Comparison of ENCODE assay signal across 8 mouse cellular contexts in the genomic region with DNA sequence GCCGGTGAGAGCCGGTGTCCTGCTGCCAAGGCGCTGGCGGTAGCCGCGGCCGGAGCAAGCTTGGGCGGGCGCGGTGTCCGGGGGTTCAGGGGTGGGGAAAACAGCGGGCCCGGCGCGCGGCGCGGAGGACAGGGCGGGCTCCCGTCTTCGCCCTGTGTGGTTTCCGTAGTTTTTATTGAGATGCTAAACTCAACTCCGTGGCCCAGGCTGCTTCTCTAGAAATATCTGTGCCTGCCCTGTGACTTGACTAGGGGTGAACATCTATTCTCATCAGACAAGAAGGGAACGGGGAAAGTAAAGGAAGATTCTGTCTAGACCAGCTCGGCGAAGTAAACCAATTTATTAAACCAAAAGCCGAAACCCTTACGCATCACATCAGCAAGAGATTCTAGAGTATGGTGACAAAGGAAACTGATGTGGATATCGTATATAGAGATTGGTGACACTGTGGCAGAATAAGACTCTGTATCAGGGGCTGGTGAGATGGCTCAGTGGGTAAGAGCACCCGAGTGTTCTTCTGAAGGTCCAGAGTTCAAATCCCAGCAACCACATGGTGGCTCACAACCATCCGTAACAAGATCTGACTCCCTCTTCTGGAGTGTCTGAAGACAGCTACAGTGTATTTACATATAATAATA. TPM values are rescaled to one million over a fixed set of nuclear protein-coding genes. Genes with fewer than 3 reads are reported as not detected.
A peak's percentile ranks its signal among the peaks of the same experiment; 100 is the strongest.
DNase-seq lines count a peak whose midpoint lies in the region; ATAC-seq and TF ChIP-seq lines count a peak whose summit lies in the region.

No protein-coding gene starts in this region.

- DNase-seq in heart, postnatal 14 days = no peak
- DNase-seq in ES-E14 (ENCODE audit: low read depth, low spot score) = no peak
- no peak for DNase-seq in forebrain, postnatal 0 days
- no peak for DNase-seq in midbrain, embryonic 10.5 days (ENCODE audit: low spot score)
- no peak for DNase-seq in right cerebral cortex, postnatal 36 days (ENCODE audit: low spot score in 2 of 2)
- no peak for DNase-seq in right cerebral cortex, adult 2 months (ENCODE audit: low spot score in 2 of 2)
- DNase-seq in adrenal gland, postnatal 36 days = no peak

- H3K4me1 ChIP-seq in heart, embryonic 13.5 days = peaks cover 26% of the 10 kb centered on the region
- no peaks in the 10 kb centered on the region for H3K4me1 ChIP-seq in ES-E14 (ENCODE audit: control insufficient read depth in 2 of 2, insufficient read depth in 2 of 2, low read length in 2 of 2, poor library complexity in 1 of 2)
- H3K4me1 ChIP-seq in forebrain, postnatal 0 days (ENCODE audit: insufficient read depth) = 0 out of 2 replicates have a peak, but pooled peaks cover 2% of the 10 kb centered on the region
- H3K4me1 ChIP-seq in midbrain, embryonic 10.5 days = peaks cover 22% of the 10 kb centered on the region

- H3K27ac ChIP-seq in heart, embryonic 13.5 days (replicated peaks) = peak overlapping the region; percentile 55; the same call in 1 of the 2 replicates
- H3K27ac ChIP-seq in ES-E14 (ENCODE audit: insufficient read depth, low read depth, low read length, poor library complexity, severe bottlenecking) = peak overlapping the region; percentile 78
- no peak overlapping the region for H3K27ac ChIP-seq in forebrain, postnatal 0 days (ENCODE audit: low read depth, low read length)
- H3K27ac ChIP-seq in midbrain, embryonic 10.5 days (replicated peaks) = peak overlapping the region; percentile 93

- peak overlapping the region; percentile 99 for H3K4me2 ChIP-seq in heart, embryonic 13.5 days
- peak overlapping the region; percentile 90 for H3K4me2 ChIP-seq in forebrain, postnatal 0 days (ENCODE audit: low read depth)

- ATAC-seq in heart, embryonic 13.5 days (ENCODE audit: extremely low read depth, insufficient number of reproducible peaks, low FRiP score, low TSS enrichment) = peak; percentile 40; the same call in 1 of the 2 replicates
- ATAC-seq in forebrain, postnatal 0 days = peak; percentile 58

- no peaks in the 10 kb centered on the region for H3K9me3 ChIP-seq in heart, embryonic 13.5 days
- no peaks in the 10 kb centered on the region for H3K9me3 ChIP-seq in ES-E14 (ENCODE audit: control insufficient read depth, insufficient read depth, low read depth, low read length)
- no peaks in the 10 kb centered on the region for H3K9me3 ChIP-seq in forebrain, postnatal 0 days (ENCODE audit: low read length)
- H3K9me3 ChIP-seq in midbrain, embryonic 10.5 days (replicated peaks) = no peaks in the 10 kb centered on the region

- H3K4me3 ChIP-seq in heart, embryonic 13.5 days = peak overlapping the region; percentile 79
- peak overlapping the region; percentile 80 to 100 for H3K4me3 ChIP-seq in ES-E14 (ENCODE audit: insufficient read depth in 1 of 2, low read depth in 1 of 2, low read length in 2 of 2, poor library complexity in 1 of 2, severe bottlenecking in 1 of 2)
- peak overlapping the region; percentile 81 for H3K4me3 ChIP-seq in forebrain, postnatal 0 days (ENCODE audit: low read depth, low read length)
- peak overlapping the region; percentile 82 for H3K4me3 ChIP-seq in midbrain, embryonic 10.5 days

- WGBS in heart, embryonic 13.5 days = 3% methylated on average over 31 of the region's 31 CpGs
- 1% methylated on average over 30 of the region's 31 CpGs for WGBS in forebrain, postnatal 0 days
- 5% methylated on average over 31 of the region's 31 CpGs for WGBS in midbrain, embryonic 10.5 days

- TF ChIP-seq CTCF in forebrain, postnatal 0 days (IDR thresholded peaks at IDR 0.05; ENCODE audit: low read depth) = no peak

- in situ Hi-C loops in ES-E14 (cut with MboI; ENCODE audit: low sequenced_read_pairs in 2 of 2, unreplicated experiment in 2 of 2) = no loop called here

- intact Hi-C loops in heart, postnatal 14 days (cut with DNase I) = no loop called here

- peaks cover 25% of the 10 kb centered on the region for H3K36me3 ChIP-seq in heart, embryonic 13.5 days
- H3K36me3 ChIP-seq in ES-E14 (ENCODE audit: control insufficient read depth, insufficient read depth, low read length, poor library complexity, severe bottlenecking) = peaks cover 9% of the 10 kb centered on the region
- H3K36me3 ChIP-seq in forebrain, postnatal 0 days (ENCODE audit: insufficient read depth) = no peaks in the 10 kb centered on the region
- H3K36me3 ChIP-seq in midbrain, embryonic 10.5 days = peaks cover 28% of the 10 kb centered on the region

- peak overlapping the region; percentile 89 for H3K9ac ChIP-seq in heart, embryonic 13.5 days
- peak overlapping the region; percentile 96 for H3K9ac ChIP-seq in ES-E14 (ENCODE audit: insufficient read depth, low read depth, low read length, poor library complexity, severe bottlenecking)
- peak overlapping the region; percentile 69 for H3K9ac ChIP-seq in forebrain, postnatal 0 days

- 0 out of 2 replicates have a peak, but pooled peaks cover 2% of the 10 kb centered on the region for H3K27me3 ChIP-seq in heart, embryonic 13.5 days (replicated peaks)
- peaks cover 8% of the 10 kb centered on the region; the same call in 1 of the 2 replicates for H3K27me3 ChIP-seq in forebrain, postnatal 0 days (ENCODE audit: insufficient read depth, low read length)
- H3K27me3 ChIP-seq in midbrain, embryonic 10.5 days (ENCODE audit: low read depth, poor library complexity, severe bottlenecking) = peaks cover 24% of the 10 kb centered on the region

TF ChIP-seq in ES-E14, 5 proteins besides CTCF, POLR2A, EP300 and RAD21:
- no peak for TF ChIP-seq MAFK (IDR thresholded peaks at IDR 0.05; ENCODE audit: insufficient read depth, low read depth, low read length)
- no peak for TF ChIP-seq ZC3H11A (IDR thresholded peaks at IDR 0.05; ENCODE audit: borderline replicate concordance, low read depth, low read length)
- no peak for TF ChIP-seq ZNF384 (IDR thresholded peaks at IDR 0.05; ENCODE audit: low read depth, low read length)
- TF ChIP-seq CHD2 (IDR thresholded peaks at IDR 0.05; ENCODE audit: low read depth, low read length) = no peak
TF ChIP-seq in ES-E14: peak in this region for 0.

RNA-seq across cellular contexts. Expression of a gene that starts 0.5 kb away (rescaled TPM):
- 16.2 and 17.7 TPM in 2 replicates for polyA plus RNA-seq in heart, embryonic 13.5 days (2015; fragmentation: Nextera tagmentation; extraction: Ambion mirVana)
- 1 to 10 TPM; 2.4 to 3.9 TPM for total RNA-seq in heart, postnatal 14 days (2021)
- total RNA-seq in ES-E14 (2012; rRNA removed) = 77.7 and 96.1 TPM in 2 replicates
- 5.5 and 6.7 TPM in 2 replicates for total RNA-seq in forebrain, postnatal 0 days (2014; rRNA removed)
- 2.5 and 3.6 TPM in 2 replicates for polyA plus RNA-seq in forebrain, postnatal 0 days (2015; fragmentation: Nextera tagmentation; extraction: Ambion mirVana)
- polyA plus RNA-seq in midbrain, embryonic 10.5 days (2016; fragmentation: Nextera tagmentation; extraction: Ambion mirVana) = 40.8 and 44.1 TPM in 2 replicates
- 1 to 10 TPM; 3.1 to 3.2 TPM for total RNA-seq in adrenal gland, postnatal 36 days (2021)

RNA-seq across cellular contexts. Expression of a gene that starts 0.6 kb away (rescaled TPM):
- 16.0 and 19.1 TPM in 2 replicates for polyA plus RNA-seq in heart, embryonic 13.5 days (2015; fragmentation: Nextera tagmentation; extraction: Ambion mirVana)
- total RNA-seq in heart, postnatal 14 days (2021) = 10 to 100 TPM; 49.9 to 60.2 TPM
- total RNA-seq in ES-E14 (2012; rRNA removed) = 11.7 and 16.9 TPM in 2 replicates
- total RNA-seq in forebrain, postnatal 0 days (2014; rRNA removed) = 3.3 and 6.7 TPM in 2 replicates
- 9.6 and 11.3 TPM in 2 replicates for polyA plus RNA-seq in forebrain, postnatal 0 days (2015; fragmentation: Nextera tagmentation; extraction: Ambion mirVana)
- 14.8 and 14.9 TPM in 2 replicates for polyA plus RNA-seq in midbrain, embryonic 10.5 days (2016; fragmentation: Nextera tagmentation; extraction: Ambion mirVana)
- total RNA-seq in adrenal gland, postnatal 36 days (2021) = 10 to 100 TPM; 10.6 to 12.0 TPM

RNA-seq across cellular contexts. Expression of a gene that starts 16.9 kb away (rescaled TPM):
- polyA plus RNA-seq in heart, embryonic 13.5 days (2015; fragmentation: Nextera tagmentation; extraction: Ambion mirVana) = 47.4 and 56.3 TPM in 2 replicates
- total RNA-seq in heart, postnatal 14 days (2021) = 10 to 100 TPM; 28.9 to 32.3 TPM
- 55.4 and 65.6 TPM in 2 replicates for total RNA-seq in ES-E14 (2012; rRNA removed)
- 154 and 169 TPM in 2 replicates for total RNA-seq in forebrain, postnatal 0 days (2014; rRNA removed)
- polyA plus RNA-seq in forebrain, postnatal 0 days (2015; fragmentation: Nextera tagmentation; extraction: Ambion mirVana) = 117 and 120 TPM in 2 replicates
- 99.3 and 104 TPM in 2 replicates for polyA plus RNA-seq in midbrain, embryonic 10.5 days (2016; fragmentation: Nextera tagmentation; extraction: Ambion mirVana)
- total RNA-seq in adrenal gland, postnatal 36 days (2021) = 10 to 100 TPM; 45.8 to 57.6 TPM

RNA-seq across cellular contexts. Expression of a gene that starts 55.8 kb away (rescaled TPM):
- 16.1 and 16.3 TPM in 2 replicates for polyA plus RNA-seq in heart, embryonic 13.5 days (2015; fragmentation: Nextera tagmentation; extraction: Ambion mirVana)
- 10 to 100 TPM; 25.8 to 25.9 TPM for total RNA-seq in heart, postnatal 14 days (2021)
- 83.3 and 134 TPM in 2 replicates for total RNA-seq in ES-E14 (2012; rRNA removed)
- total RNA-seq in forebrain, postnatal 0 days (2014; rRNA removed) = 31.0 and 40.2 TPM in 2 replicates
- polyA plus RNA-seq in forebrain, postnatal 0 days (2015; fragmentation: Nextera tagmentation; extraction: Ambion mirVana) = 11.6 and 17.8 TPM in 2 replicates
- 30.9 and 31.2 TPM in 2 replicates for polyA plus RNA-seq in midbrain, embryonic 10.5 days (2016; fragmentation: Nextera tagmentation; extraction: Ambion mirVana)
- total RNA-seq in adrenal gland, postnatal 36 days (2021) = 10 to 100 TPM; 43.7 to 44.9 TPM

RNA-seq across cellular contexts. Expression of a gene that starts 56.4 kb away (rescaled TPM):
- 0.51 and 0.88 TPM in 2 replicates for polyA plus RNA-seq in heart, embryonic 13.5 days (2015; fragmentation: Nextera tagmentation; extraction: Ambion mirVana)
- total RNA-seq in heart, postnatal 14 days (2021) = not detected
- 1.3 and 2.2 TPM in 2 replicates for total RNA-seq in ES-E14 (2012; rRNA removed)
- total RNA-seq in forebrain, postnatal 0 days (2014; rRNA removed) = 7.9 and 10.3 TPM in 2 replicates
- 11.8 and 13.3 TPM in 2 replicates for polyA plus RNA-seq in forebrain, postnatal 0 days (2015; fragmentation: Nextera tagmentation; extraction: Ambion mirVana)
- polyA plus RNA-seq in midbrain, embryonic 10.5 days (2016; fragmentation: Nextera tagmentation; extraction: Ambion mirVana) = 0.62 and 0.73 TPM in 2 replicates
- total RNA-seq in adrenal gland, postnatal 36 days (2021) = under 1 TPM; 0.17 to 0.30 TPM

Comparison
In these comparisons a context has a peak if more than half of its experiments do, and no peak if none do; other contexts are left out.
1. RNA of a gene that starts 0.5 kb away (total RNA-seq): 77.7 to 96.1 TPM in ES-E14; 5.5 to 6.7 TPM in forebrain, postnatal 0 days, 2.4 to 3.9 TPM in heart, postnatal 14 days and 3.1 to 3.2 TPM in adrenal gland, postnatal 36 days; every median in the first group is over 10 times any median in the second.
2. Peak in every context shown above with its lines, with median percentiles within 50 percentile points of each other: H3K4me3 ChIP-seq and H3K9ac ChIP-seq.